Mouse (Mus musculus) C2C12 (cell line): ENCODE data around the gene Macrod1. TPM values are rescaled to one million over a fixed set of nuclear protein-coding genes. Genes with fewer than 3 reads are reported as not detected.
A peak's percentile ranks its signal among the peaks of the same experiment; 100 is the strongest.

Source experiments
- H3K27me3 ChIP-seq: one replicate; pipeline ENCODE4 v1.6.1; 2011; ENCODE audit not compliant: control insufficient read depth, insufficient read depth, insufficient read length
- H3K36me3 ChIP-seq: one replicate; pipeline ENCODE4 v1.6.1; 2011; ENCODE audit not compliant: control insufficient read depth, insufficient read depth
- H3K4me3 ChIP-seq: one replicate; pipeline ENCODE4 v1.5.1; 2011; ENCODE audit warnings: mild to moderate bottlenecking, control low read depth; ENCODE audit not compliant: poor library complexity, insufficient read depth, severe bottlenecking
- H3K79me2 ChIP-seq: one replicate; pipeline ENCODE4 v1.6.1; 2011; ENCODE audit not compliant: control insufficient read depth, insufficient read depth
- H3K79me3 ChIP-seq: one replicate; pipeline ENCODE4 v1.6.1; 2011; ENCODE audit warnings: low read depth, control low read depth
- H3ac ChIP-seq: one replicate; pipeline ENCODE3; 2011; ENCODE audit warnings: low read depth; ENCODE audit not compliant: control insufficient read depth, insufficient read length
- CEBPB ChIP-seq: IDR thresholded peaks from one replicate; pipeline ENCODE4 v1.6.1; 2011; ENCODE audit warnings: low read depth, mild to moderate bottlenecking, control low read depth, moderate library complexity
- CTCF ChIP-seq: IDR thresholded peaks from one replicate; pipeline ENCODE4 v1.5.1; 2011; ENCODE audit not compliant: control insufficient read depth, insufficient read depth, insufficient read length
- FOSL1 ChIP-seq: IDR thresholded peaks from one replicate; pipeline ENCODE4 v1.8.0; 2011; ENCODE audit warnings: mild to moderate bottlenecking, low read length; ENCODE audit not compliant: poor library complexity, insufficient read depth, severe bottlenecking
- MAX ChIP-seq: IDR thresholded peaks from one replicate; pipeline ENCODE4 v1.6.1; 2011; ENCODE audit warnings: mild to moderate bottlenecking, control low read depth
- MYOD1 ChIP-seq: IDR thresholded peaks from one replicate; pipeline ENCODE4 v1.6.1; 2011; ENCODE audit warnings: low read depth; ENCODE audit not compliant: control insufficient read depth, insufficient read length
- MYOG ChIP-seq: IDR thresholded peaks from one replicate; pipeline ENCODE4 v1.6.1; 2011; ENCODE audit not compliant: control insufficient read depth, insufficient read length; ENCODE audit errors: extremely low read depth
- USF1 ChIP-seq: IDR thresholded peaks from one replicate; pipeline ENCODE4 v1.6.1; 2011; ENCODE audit warnings: low read depth, mild to moderate bottlenecking, control low read depth, moderate library complexity
- polyA plus RNA-seq: library from polyadenylated mRNA; unstranded; fragments of >200 nt; fragmentation: generic; extraction: Trizol; gene quantifications from one replicate; pipeline ENCODE4 v1.2.1, GENCODE M21; 2012; ENCODE audit warnings: missing spikeins

Macrod1 gene
- polyA plus RNA-seq, 1 experiment, result 8.3 TPM

GRCm38 (mm10) chr19:7067344-7068050 lies 10.9 kb downstream of the Macrod1 start:
- Histone ChIP-seq H3K4me3 (no peak overlapping the region), H3K79me3 (no peaks in the 10 kb centered on the region), H3K79me2 (no peaks in the 10 kb centered on the region), H3ac (no peak overlapping the region), H3K27me3 (no peaks in the 10 kb centered on the region), H3K36me3 (no peaks in the 10 kb centered on the region)
- TF ChIP-seq CEBPB, result no peak
- TF ChIP-seq MYOD1, result no peak
- TF ChIP-seq MAX, result no peak
- TF ChIP-seq MYOG, result no peak
- TF ChIP-seq FOSL1, result no peak
- TF ChIP-seq USF1, result no peak
- TF ChIP-seq CTCF, result no peak

DNA sequence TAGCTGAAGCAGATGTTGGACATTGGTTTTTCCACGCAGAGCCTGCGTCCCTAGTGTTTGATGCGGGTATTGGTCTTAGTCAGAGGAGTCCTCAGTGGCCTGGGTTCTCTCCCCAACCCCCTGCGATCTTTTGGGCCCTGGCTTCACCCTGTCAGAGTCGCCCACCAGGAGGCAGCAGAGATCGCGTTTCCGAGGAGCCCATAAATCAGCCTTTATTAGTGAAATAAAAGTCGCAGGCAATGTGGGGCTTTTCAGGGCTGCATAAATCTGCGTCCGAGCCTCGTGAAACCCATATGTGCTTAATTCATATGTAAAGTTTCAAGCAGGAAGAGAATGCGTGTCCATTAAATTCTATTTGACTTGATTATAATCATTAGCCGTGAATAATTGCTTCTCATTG lies 11.5 kb downstream of the Macrod1 start:
- Histone ChIP-seq H3K27me3 (no peaks in the 10 kb centered on the region), H3K36me3 (no peaks in the 10 kb centered on the region), H3ac (no peak overlapping the region), H3K79me3 (no peaks in the 10 kb centered on the region), H3K4me3 (no peak overlapping the region), H3K79me2 (no peaks in the 10 kb centered on the region)
- TF ChIP-seq CTCF, result peak; percentile 57
- no peak for TF ChIP-seq MYOD1

DNA sequence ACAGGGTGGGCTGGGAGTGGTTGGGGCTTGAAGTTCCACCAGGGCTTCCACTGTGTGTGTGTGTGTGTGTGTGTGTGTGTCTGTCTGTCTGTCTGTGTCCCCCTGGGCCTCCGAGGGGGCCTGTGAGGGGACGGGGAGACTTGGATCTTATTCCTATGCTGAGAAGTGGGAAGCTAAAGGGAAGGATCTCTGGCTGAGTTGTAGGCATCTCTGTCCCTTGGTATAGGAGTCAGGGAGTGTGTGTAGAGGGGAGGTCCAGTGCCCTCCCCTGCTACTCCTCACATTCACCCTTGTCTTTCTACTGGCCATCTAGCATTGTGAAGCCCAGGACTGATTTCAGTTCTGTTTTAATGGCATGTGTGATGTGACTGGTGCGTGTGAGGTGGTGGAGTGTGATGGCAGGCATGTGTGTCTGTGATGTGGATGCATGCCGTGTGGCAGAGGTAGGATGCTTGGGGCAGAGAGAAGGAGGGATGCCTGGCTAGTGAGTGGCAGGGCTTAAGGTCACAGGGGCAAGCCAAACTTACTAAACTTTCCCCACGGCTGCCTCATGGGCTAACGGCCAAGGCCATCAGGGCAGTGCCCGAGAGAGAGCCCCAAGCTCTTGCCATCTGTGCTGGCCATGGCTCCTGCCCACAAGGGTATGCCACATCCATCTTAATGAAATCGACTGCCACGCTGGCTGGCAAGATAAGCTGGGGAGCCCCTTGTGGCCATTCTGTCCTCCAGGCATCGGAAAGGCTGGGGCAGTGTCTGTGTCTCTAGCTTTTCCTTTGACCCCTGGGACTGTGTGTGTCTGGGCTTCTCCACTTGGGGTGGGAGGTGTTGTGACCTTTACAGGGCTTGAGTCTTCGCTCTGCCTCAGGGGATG lies 12.3 kb downstream of the Macrod1 start:
- TF ChIP-seq FOSL1 (no peak), CTCF (peak; percentile 14)
- no peaks in the 10 kb centered on the region for H3K79me3 ChIP-seq
- H3ac ChIP-seq, result no peak overlapping the region
- H3K4me3 ChIP-seq, result no peak overlapping the region
- no peaks in the 10 kb centered on the region for H3K36me3 ChIP-seq
- H3K27me3 ChIP-seq, result no peaks in the 10 kb centered on the region
- H3K79me2 ChIP-seq, result no peaks in the 10 kb centered on the region

DNA sequence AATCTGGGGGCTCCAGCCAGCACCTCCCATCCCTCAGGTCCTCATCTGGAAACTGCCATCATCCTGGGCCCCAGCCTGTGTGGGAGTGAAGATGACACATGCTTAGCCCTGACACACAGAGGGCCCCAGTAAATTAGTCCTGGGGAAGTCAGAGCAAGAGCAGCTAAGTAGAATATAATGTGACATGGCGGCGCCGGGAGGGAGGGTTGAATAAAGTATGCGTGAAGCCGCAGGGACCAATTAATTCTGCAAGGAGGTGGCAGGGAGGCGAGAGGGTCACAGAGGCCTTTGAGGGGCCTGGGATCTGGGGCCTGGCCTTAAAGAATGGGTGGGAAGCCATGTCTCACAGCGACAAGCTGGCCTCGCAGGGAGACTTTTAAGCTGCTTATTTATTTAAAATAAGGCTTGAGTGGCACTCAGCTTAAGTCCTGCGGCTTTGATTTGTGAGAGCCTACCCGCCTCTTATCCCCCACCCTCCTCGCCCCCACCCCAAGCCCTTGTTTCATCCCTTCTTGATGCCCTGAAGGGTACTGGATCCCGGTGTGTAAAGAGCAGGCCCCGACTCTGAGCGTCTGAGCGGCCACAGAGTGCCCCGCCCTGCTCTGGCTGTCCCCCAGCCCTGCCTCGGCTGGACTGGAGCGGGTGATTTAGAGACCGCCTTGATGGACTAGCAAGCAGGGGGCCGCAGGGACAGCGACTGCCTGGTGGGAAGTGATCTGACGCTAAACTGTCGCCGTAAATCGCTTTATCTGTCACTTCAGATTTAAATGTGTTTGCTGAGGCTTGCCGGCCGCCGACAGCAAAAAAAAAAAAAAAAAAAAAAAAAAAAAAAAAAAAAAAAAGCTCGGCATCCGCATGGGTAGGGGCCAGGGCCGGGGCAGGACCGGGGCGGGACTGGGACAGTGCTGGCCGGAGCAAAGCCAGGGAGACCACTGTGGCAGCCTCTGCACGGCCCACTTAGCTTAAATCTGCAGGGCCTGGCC lies 13.5 kb downstream of the Macrod1 start:
- Histone ChIP-seq H3K36me3 (no peaks in the 10 kb centered on the region), H3K79me2 (no peaks in the 10 kb centered on the region), H3K4me3 (no peak overlapping the region), H3K27me3 (no peaks in the 10 kb centered on the region), H3ac (no peak overlapping the region), H3K79me3 (no peaks in the 10 kb centered on the region)
- TF ChIP-seq USF1, result no peak
- TF ChIP-seq MYOG, result no peak
- TF ChIP-seq MAX, result no peak
- TF ChIP-seq CEBPB, result no peak
- no peak for TF ChIP-seq MYOD1
- TF ChIP-seq FOSL1, result no peak
- no peak for TF ChIP-seq CTCF

GRCm38 (mm10) chr19:7070775-7071174 lies 14.2 kb downstream of the Macrod1 start:
- Histone ChIP-seq H3K79me2 (no peaks in the 10 kb centered on the region), H3ac (no peak overlapping the region), H3K4me3 (no peak overlapping the region), H3K36me3 (no peaks in the 10 kb centered on the region), H3K79me3 (no peaks in the 10 kb centered on the region), H3K27me3 (no peaks in the 10 kb centered on the region)
- no peak for TF ChIP-seq MYOG
- TF ChIP-seq MYOD1, result no peak
- no peak for TF ChIP-seq CTCF
- TF ChIP-seq FOSL1, result no peak
- TF ChIP-seq MAX, result no peak
- no peak for TF ChIP-seq USF1
